Mouse (Mus musculus): ENCODE data around the gene Hist1h4d. TPM values are rescaled to one million over a fixed set of nuclear protein-coding genes. Genes with fewer than 3 reads are reported as not detected.
"Not testable (repeated sequence)": the region's sequence is repeated elsewhere in the genome, so short reads cannot be mapped to it uniquely, and the experiment has no call there.

Gene Hist1h4d
- polyA plus RNA-seq, 2 experiments from 2014 or later, result 20.2 to 22.9 TPM

GRCm38 (mm10) chr13:23573034-23573897, 8.1 kb upstream of the Hist1h4d start:
- not testable (repeated sequence) for ATAC-seq

- ATAC-seq, result peak; percentile 74
Measured at GRCm38 (mm10) chr13:23573898-23574524, 7.4 kb upstream of the Hist1h4d start, which contains the start of the genes Hist1h2bf and Hist1h2ad. Hist1h2bf (minus strand) TSS chr13:23574196. Hist1h2ad (plus strand) TSS chr13:23574381.

- not testable (repeated sequence) for ATAC-seq
Measured at GRCm38 (mm10) chr13:23574546-23575170, 6.7 kb upstream of the Hist1h4d start.

DNA sequence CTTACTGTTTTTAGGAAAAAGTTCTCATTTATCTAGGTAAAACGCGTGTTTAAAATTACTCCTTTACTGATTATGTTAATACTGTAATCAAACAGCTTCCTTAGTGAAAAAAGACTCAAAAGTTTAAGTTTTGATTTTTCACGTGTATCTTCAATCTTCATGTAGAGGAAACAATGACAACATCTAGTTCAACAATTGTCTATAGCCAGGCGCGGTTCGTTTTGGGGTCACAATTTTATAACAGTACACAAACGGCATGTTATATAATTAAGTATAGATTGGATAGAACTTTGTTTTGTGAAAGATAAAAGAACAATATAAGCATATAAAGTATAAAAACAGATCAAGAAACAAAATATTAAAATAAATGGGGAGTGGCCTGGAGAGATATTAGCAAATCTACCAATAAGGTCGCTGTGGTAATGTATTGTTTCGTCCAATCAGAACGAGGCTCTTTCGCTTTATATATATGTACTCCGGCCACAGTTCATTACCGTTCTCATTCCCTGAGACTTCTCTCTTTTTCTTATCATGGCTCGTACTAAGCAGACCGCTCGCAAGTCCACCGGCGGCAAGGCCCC, 6.0 kb upstream of the Hist1h4d start, which contains the start of gene Hist1h3d:
Gene Hist1h3d, plus strand, starts transcription at position 493 of the 581 bp plus-strand sequence.
- peak; percentile 40 for ATAC-seq

DNA sequence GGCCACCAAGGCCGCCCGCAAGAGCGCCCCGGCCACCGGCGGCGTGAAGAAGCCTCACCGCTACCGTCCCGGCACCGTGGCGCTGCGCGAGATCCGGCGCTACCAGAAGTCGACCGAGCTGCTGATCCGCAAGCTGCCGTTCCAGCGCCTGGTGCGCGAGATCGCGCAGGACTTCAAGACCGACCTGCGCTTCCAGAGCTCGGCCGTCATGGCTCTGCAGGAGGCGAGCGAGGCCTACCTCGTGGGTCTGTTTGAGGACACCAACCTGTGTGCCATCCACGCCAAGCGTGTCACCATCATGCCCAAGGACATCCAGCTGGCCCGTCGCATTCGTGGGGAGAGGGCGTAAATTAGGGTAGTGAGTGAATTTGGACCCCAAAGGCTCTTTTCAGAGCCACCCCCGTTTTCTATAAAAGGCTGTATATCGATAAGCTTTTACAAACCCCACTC, 5.5 kb upstream of the Hist1h4d start:
- not testable (repeated sequence) for ATAC-seq

DNA sequence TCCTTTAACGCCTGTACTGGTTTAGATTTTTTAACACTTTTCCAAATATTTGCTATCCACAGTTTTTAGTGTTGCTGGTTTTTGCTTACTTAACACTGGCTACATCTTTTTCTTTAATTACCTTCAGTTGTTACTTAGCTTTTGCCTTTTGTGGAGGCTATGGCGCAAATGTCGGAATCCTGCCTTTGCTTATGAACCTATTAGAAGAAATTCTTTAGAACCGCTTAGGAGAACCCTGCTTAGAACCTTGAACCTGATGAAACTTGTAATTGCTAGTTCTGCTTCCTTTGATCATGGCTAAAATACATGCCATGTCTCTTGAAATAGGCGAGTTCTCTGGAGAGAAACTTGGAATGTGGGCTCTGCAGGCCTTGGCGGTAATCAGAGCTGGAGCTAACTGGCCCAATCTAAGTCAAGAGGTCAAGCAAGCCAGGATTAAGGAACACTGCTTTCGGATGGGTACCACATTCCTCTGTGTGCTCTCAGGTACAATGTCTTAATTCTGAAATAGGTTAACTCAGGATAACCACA, 5.0 kb upstream of the Hist1h4d start:
- ATAC-seq, result no peak

DNA sequence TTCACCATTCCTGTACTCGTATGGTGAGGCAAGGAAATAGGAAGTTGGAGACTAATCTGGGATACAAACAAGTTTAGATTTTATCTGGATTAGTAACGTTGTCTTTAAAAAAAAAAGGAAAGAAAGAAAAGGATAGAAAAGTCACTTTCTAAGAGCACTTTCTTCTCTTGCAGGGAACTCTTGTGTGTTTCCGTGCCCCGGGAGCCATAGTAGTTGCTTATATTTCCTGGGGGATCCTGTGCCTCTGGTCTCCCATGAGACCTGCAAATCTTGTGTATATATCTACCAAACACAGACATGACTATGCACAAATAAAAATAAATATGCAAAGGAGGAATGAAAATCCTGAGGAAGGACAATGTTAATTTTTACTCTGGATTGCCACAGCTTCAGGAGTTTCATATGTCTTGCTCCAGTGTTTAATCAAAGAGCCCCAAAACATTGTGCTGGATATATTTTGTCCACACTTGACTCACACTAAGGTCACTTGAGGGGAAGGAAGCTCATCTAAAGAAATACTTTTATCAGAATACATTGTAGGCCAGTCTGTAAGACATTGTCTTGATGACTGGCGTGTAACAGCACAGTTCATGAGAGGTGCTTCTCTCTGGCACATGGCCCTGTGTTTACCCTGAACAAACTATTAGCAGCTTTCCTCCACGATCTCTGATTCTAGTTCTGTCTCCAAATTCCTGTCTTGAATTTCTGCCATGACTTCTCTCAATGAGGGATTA, 4.3 kb upstream of the Hist1h4d start:
- no peak for ATAC-seq

DNA sequence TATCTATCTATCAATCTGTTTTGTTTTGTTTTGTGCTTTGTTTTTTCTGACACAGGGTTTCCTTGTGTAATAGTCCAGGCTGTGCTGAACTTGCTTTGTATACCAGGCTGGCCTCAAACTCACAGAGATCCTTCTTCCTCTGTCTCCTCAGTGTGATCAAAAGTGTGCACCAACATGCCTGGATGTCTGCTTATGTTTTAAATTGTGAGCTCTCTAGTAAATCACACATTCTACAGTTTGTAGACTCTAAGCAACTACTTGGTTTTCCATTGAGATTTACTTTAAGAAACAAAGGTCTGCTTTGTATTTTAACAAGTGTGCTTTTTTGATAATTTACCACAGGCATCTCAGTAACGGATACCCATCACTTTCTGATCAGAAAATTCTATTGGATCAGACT, 3.6 kb upstream of the Hist1h4d start:
- no peak for ATAC-seq

DNA sequence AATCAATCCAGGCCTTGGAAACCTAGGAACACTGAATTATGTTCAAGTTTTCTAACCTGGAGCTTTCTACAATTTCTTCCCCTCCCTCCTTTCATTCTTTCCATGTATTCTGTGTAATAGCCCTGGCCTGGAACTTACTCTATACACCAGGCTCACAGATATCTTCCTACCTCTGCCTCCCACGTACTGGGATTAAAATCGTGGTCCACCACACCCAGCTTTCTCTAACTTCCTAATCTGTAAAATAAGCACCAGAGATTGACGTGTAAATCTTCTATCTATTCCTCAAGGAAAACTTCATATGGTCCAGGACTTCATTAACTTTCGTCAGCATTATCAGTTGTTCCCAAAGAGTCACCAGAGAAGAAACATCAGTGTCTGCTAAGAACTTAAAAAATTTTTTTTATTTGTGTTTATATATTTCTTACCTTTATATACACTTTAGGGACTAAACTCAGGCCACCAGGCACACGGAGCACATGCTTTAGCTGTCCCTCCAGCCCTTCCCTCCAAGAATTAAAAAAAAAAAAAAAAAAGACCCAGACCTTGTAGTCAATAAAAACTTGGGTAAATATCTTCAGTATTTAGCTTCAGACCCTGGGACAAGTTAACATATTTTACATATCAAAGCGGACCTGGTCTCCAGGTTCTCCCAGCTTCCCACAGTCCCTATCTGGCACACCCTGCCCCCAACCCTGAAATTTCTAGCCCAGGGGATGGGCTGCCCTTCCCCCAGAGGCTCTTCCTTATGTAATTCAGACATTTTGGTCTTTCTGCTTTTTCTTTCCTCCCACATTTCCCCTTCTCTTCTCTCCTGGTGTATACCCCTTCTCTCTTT, 1.0 kb downstream of the Hist1h4d start:
- ATAC-seq, result no peak

DNA sequence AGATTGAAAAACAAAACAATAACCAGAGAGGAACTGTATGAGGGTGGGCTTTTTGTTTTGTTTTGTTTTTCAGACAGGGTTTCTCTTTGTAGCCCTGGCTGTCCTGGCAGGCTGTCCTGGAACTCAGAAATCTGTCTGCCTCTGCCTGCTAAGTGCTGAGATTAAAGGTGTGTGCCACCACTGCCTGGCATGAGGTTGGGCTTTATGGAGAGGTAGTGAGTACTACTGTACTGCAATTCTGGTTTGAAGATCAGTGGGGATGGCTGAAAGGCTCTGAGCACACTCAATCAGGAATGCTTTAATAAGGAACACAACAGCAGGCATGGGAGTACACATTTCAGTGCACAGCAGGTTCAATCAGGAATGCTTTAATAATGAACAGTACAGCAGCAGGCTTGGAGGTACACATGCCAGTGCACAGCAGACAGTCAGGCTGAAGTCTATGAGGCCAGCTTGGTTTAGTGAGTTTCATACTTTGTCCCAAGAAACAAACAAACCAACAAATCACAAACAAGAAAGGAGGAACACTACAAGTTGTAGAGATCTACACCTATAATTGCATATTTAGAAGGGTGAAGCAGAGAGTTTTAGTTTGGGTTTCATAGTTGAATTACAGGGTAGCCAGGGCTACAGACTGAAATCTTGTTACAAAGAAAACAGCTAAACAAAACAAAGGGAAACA, 2.1 kb downstream of the Hist1h4d start:
- no peak for ATAC-seq

DNA sequence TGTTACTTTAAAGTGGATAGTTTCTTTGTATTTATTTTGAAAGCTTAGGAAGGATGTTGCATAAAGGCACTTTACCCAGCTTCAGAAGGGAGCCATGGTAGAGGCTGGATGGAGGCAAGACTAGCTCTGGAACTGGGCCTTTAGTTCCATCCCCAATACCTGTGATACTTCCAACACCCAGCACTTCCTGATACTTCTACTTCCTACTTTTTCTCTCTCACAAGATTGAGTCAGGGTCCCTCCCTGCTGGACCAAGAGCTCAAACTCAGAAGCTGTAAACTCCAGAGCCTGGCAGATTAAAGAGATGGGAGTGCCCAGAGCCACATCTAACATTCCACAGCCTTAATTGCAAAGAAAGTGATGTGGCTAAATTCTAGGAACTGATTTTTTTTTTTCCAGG, 2.9 kb downstream of the Hist1h4d start:
- no peak for ATAC-seq

GRCm38 (mm10) chr13:23585029-23585441, 3.6 kb downstream of the Hist1h4d start:
- peak; percentile 45 for ATAC-seq

- peak; percentile 79 for ATAC-seq
Measured at GRCm38 (mm10) chr13:23585442-23586098, 4.2 kb downstream of the Hist1h4d start.

- ATAC-seq, result no peak
Measured at GRCm38 (mm10) chr13:23586099-23586939, 4.9 kb downstream of the Hist1h4d start.

- no peak for ATAC-seq
Measured at GRCm38 (mm10) chr13:23586940-23587225, 5.5 kb downstream of the Hist1h4d start.

DNA sequence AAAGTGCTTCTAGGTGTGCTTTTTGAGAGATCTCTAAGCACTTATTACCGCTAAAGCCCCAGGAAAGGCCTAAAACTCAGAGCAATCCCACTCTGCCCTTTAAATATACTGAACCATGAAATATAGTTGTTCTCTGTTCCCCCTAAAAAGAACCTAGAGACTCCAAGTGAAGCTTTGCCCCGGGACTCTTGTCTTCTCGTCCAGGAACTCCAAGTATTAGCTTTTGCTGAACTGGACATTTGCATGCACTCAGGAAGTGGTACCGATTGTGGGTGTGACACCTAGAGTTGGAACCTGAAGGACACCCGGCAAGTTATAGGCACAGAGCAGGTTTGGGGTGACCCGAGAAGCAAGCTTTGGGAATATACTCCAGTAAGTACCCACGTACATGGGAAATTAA, 9.8 kb downstream of the Hist1h4d start:
- no peak for ATAC-seq

GRCm38 (mm10) chr13:23591886-23592285, 10.5 kb downstream of the Hist1h4d start:
- not testable (repeated sequence) for ATAC-seq

GRCm38 (mm10) chr13:23592614-23593013, 11.2 kb downstream of the Hist1h4d start:
- no peak for ATAC-seq
